Mouse (Mus musculus): ENCODE data around the gene Abcb6.

- TF ChIP-seq CTCF (IDR thresholded peaks at IDR 0.05; ENCODE audit: low read depth), result no peak
- no peak for TF ChIP-seq EP300 (IDR thresholded peaks at IDR 0.05; ENCODE audit: low read depth)
These were observed 47.5 kb upstream of the Abcb6 start for GRCm38 (mm10) chr1:75227653-75228052.
